Mouse (Mus musculus): ENCODE results near the gene Enox1.

Gene Enox1

GRCm38 (mm10) chr14:77547351-77547750 lies 390.8 kb downstream of the Enox1 start:
- TF ChIP-seq POU5F1 (IDR thresholded peaks at IDR 0.05; ENCODE audit: borderline replicate concordance, low read length) (no peak), NANOG (IDR thresholded peaks at IDR 0.05; ENCODE audit: borderline replicate concordance, low read length) (no peak), CTCF (conservative IDR thresholded peaks at IDR 0.05; ENCODE audit: low read length) (no peak)
- H3K27me3 ChIP-seq (ENCODE audit: insufficient read depth, low read length) = no peaks in the 10 kb centered on the region
- no peaks in the 10 kb centered on the region for H3K9me3 ChIP-seq (ENCODE audit: low read length)
- H3K36me3 ChIP-seq (ENCODE audit: insufficient read depth, low read length) = peaks cover 82% of the 10 kb centered on the region
- peaks cover 31% of the 10 kb centered on the region for H3K4me1 ChIP-seq (replicated peaks; ENCODE audit: low read depth, low read length)
- no peak overlapping the region for H3K4me3 ChIP-seq (replicated peaks; ENCODE audit: low read length)

DNA sequence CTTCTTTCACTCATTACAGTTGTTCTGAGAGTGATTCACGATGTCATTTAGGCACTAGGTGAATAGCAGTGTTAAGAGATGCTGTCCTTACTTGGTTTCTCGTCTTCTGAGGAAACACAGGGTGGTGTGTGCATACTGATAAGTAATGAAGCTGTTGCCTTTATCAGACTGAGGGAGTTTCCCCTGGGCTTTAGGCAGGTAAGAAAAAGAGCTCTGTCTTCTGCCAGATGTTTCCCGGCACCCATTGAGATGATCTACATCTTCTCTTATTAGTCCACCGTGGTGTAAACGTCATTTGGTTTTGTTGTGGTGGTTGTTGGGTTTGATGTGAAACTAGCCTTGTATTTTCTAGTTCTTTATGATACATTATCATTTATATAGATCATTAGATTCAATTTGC lies 392.4 kb downstream of the Enox1 start:
- H3K36me3 ChIP-seq (ENCODE audit: insufficient read depth, low read length) = peaks cover 68% of the 10 kb centered on the region
- TF ChIP-seq NANOG (IDR thresholded peaks at IDR 0.05; ENCODE audit: borderline replicate concordance, low read length) (no peak), CTCF (conservative IDR thresholded peaks at IDR 0.05; ENCODE audit: low read length) (no peak), POU5F1 (IDR thresholded peaks at IDR 0.05; ENCODE audit: borderline replicate concordance, low read length) (no peak)
- H3K4me1 ChIP-seq (replicated peaks; ENCODE audit: low read depth, low read length) = peaks cover 18% of the 10 kb centered on the region
- H3K27me3 ChIP-seq (ENCODE audit: insufficient read depth, low read length) = no peaks in the 10 kb centered on the region
- no peak overlapping the region for H3K4me3 ChIP-seq (replicated peaks; ENCODE audit: low read length)
- H3K9me3 ChIP-seq (ENCODE audit: low read length) = no peaks in the 10 kb centered on the region

GRCm38 (mm10) chr14:77557446-77558070 lies 401.0 kb downstream of the Enox1 start:
- Histone ChIP-seq H3K9me3 (ENCODE audit: low read length) (no peaks in the 10 kb centered on the region), H3K36me3 (ENCODE audit: insufficient read depth, low read length) (peaks cover 61% of the 10 kb centered on the region), H3K4me3 (replicated peaks; ENCODE audit: low read length) (no peak overlapping the region), H3K4me1 (replicated peaks; ENCODE audit: low read depth, low read length) (peaks cover 24% of the 10 kb centered on the region), H3K27me3 (ENCODE audit: insufficient read depth, low read length) (no peaks in the 10 kb centered on the region)
- TF ChIP-seq NANOG (IDR thresholded peaks at IDR 0.05; ENCODE audit: borderline replicate concordance, low read length) (no peak), CTCF (conservative IDR thresholded peaks at IDR 0.05; ENCODE audit: low read length) (no peak), POU5F1 (IDR thresholded peaks at IDR 0.05; ENCODE audit: borderline replicate concordance, low read length) (no peak)

DNA sequence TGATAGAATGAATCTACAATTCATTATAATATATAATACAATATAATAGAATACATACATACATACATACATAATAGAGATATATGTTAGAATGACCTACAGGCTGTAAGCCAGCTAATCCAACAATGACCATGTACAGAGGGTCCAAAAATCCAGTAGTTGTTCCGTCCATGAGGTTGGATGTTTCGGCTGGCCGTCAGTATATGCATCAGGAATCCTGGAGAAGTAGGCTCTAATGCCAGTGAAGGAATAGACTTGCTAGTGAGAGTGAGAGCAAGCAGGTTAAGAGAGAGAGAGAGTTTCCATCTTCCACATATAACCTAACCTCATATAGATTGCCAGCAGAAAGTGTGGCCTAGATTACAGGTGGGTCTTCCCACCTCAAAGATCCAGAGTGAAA lies 402.3 kb downstream of the Enox1 start:
- Histone ChIP-seq H3K36me3 (ENCODE audit: insufficient read depth, low read length) (peaks cover 74% of the 10 kb centered on the region), H3K9me3 (ENCODE audit: low read length) (no peaks in the 10 kb centered on the region), H3K27me3 (ENCODE audit: insufficient read depth, low read length) (no peaks in the 10 kb centered on the region), H3K4me1 (replicated peaks; ENCODE audit: low read depth, low read length) (peaks cover 29% of the 10 kb centered on the region), H3K4me3 (replicated peaks; ENCODE audit: low read length) (no peak overlapping the region)
- TF ChIP-seq CTCF (conservative IDR thresholded peaks at IDR 0.05; ENCODE audit: low read length) = no peak
- no peak for TF ChIP-seq POU5F1 (IDR thresholded peaks at IDR 0.05; ENCODE audit: borderline replicate concordance, low read length)
- no peak for TF ChIP-seq NANOG (IDR thresholded peaks at IDR 0.05; ENCODE audit: borderline replicate concordance, low read length)

DNA sequence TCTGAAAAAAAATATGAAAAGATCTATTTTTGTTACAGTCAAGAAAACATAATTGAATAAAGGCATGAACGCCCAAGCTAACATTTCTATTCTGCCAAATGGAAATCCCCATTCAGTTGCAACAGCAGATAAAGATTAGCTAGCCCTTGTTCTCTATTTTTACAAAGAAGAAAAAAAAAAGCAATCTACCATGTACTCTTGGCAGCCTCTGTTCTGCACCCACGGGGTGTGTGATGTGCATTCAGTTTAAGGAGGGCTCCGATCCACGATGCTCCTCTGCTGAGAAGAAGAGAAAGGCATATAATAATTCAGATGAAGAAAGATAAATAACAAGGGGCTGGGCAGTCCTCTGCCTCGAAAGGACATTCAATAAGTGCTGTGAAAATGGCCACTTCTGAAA lies 403.2 kb downstream of the Enox1 start:
- Histone ChIP-seq H3K9me3 (ENCODE audit: low read length) (no peaks in the 10 kb centered on the region), H3K4me1 (replicated peaks; ENCODE audit: low read depth, low read length) (peaks cover 38% of the 10 kb centered on the region), H3K4me3 (replicated peaks; ENCODE audit: low read length) (no peak overlapping the region), H3K36me3 (ENCODE audit: insufficient read depth, low read length) (peaks cover 83% of the 10 kb centered on the region), H3K27me3 (ENCODE audit: insufficient read depth, low read length) (no peaks in the 10 kb centered on the region)
- TF ChIP-seq NANOG (IDR thresholded peaks at IDR 0.05; ENCODE audit: borderline replicate concordance, low read length) (no peak), POU5F1 (IDR thresholded peaks at IDR 0.05; ENCODE audit: borderline replicate concordance, low read length) (no peak), CTCF (conservative IDR thresholded peaks at IDR 0.05; ENCODE audit: low read length) (no peak)

DNA sequence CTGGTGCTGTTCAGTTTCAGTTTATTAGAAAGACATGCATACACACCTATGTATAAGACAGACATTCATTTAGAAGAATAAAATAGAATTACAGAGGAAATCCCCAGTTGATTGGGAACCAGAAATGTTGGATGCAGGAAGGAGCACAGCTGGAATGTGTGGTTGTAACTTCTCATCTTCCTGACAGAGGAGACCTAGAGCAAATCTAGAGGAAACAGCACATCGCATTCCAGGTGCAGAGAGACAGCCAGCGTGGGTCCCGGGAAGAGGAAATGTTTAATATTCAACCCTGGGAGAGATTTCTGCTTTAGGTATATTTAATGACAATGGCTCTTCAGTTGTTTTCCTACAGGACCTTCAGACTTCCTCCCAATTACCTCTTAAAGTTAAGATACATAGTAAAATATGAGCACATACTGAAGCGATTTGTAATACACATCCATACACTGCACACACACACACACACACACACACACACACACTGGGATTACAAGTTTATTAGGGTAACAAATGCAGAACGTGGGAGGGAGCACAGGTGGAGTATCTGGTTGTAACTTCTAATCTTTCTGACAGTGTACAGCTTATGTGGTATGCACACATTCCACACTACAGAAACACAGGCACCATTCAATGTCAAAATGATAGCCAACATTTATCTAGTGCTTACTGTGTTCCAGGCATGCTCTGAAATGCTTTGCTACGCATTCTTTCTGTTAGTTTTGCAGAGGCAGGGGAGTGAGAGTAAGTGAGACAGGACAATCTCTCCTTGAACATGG lies 405.4 kb downstream of the Enox1 start:
- no peak for TF ChIP-seq POU5F1 (IDR thresholded peaks at IDR 0.05; ENCODE audit: borderline replicate concordance, low read length)
- TF ChIP-seq NANOG (IDR thresholded peaks at IDR 0.05; ENCODE audit: borderline replicate concordance, low read length) = no peak
- TF ChIP-seq CTCF (conservative IDR thresholded peaks at IDR 0.05; ENCODE audit: low read length) = no peak
- H3K36me3 ChIP-seq (ENCODE audit: insufficient read depth, low read length) = peaks cover 94% of the 10 kb centered on the region
- no peaks in the 10 kb centered on the region for H3K9me3 ChIP-seq (ENCODE audit: low read length)
- H3K4me1 ChIP-seq (replicated peaks; ENCODE audit: low read depth, low read length) = peaks cover 43% of the 10 kb centered on the region
- no peak overlapping the region for H3K4me3 ChIP-seq (replicated peaks; ENCODE audit: low read length)
- H3K27me3 ChIP-seq (ENCODE audit: insufficient read depth, low read length) = no peaks in the 10 kb centered on the region

DNA sequence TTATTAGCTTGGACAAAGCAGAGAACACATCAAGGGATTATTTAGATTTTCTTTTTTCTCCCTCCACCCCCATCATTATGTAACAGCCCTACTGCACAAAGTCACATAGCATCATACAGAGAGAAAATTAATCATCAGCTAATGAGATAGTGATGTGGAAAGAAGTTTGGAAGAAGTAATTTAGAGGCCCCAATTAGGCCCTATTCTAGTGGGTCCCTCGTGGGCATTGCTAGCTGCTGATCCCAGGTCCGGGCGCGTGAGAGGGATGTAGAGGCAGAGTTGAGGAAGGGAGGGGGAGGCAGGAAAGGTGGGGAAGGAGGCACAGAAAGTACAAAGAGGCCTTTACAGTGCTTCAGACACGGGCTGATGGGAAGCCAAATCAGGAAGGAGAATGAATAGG lies 407.4 kb downstream of the Enox1 start:
- peaks cover 8% of the 10 kb centered on the region; the same call in 1 of the 2 replicates for H3K9me3 ChIP-seq (ENCODE audit: low read length)
- H3K36me3 ChIP-seq (ENCODE audit: insufficient read depth, low read length) = peaks cover 95% of the 10 kb centered on the region
- H3K27me3 ChIP-seq (ENCODE audit: insufficient read depth, low read length) = no peaks in the 10 kb centered on the region
- TF ChIP-seq POU5F1 (IDR thresholded peaks at IDR 0.05; ENCODE audit: borderline replicate concordance, low read length) (no peak), NANOG (IDR thresholded peaks at IDR 0.05; ENCODE audit: borderline replicate concordance, low read length) (no peak), CTCF (conservative IDR thresholded peaks at IDR 0.05; ENCODE audit: low read length) (no peak)
- peaks cover 34% of the 10 kb centered on the region for H3K4me1 ChIP-seq (replicated peaks; ENCODE audit: low read depth, low read length)
- no peak overlapping the region for H3K4me3 ChIP-seq (replicated peaks; ENCODE audit: low read length)

DNA sequence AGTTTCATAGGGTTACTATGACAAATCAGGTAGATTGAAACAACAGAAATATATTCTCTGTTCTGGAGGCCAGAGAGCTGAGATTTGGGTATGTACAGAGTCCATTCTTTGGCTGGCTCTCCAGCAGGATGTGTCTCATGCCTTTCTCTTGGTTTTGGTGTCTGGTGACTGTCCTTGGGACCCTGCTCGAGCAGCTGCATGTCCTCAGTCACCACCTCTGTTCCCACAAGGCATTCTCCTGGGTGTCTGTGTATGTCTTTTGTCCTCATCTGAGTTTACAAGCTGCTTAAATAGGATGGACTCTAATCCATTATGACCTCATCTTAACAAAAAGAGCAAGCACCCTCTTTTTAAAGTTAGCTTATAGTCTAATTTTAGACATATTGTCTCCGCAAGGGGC lies 410.6 kb downstream of the Enox1 start:
- Histone ChIP-seq H3K36me3 (ENCODE audit: insufficient read depth, low read length) (peaks cover 95% of the 10 kb centered on the region), H3K4me3 (replicated peaks; ENCODE audit: low read length) (no peak overlapping the region), H3K27me3 (ENCODE audit: insufficient read depth, low read length) (no peaks in the 10 kb centered on the region), H3K4me1 (replicated peaks; ENCODE audit: low read depth, low read length) (peaks cover 46% of the 10 kb centered on the region), H3K9me3 (ENCODE audit: low read length) (peaks cover 8% of the 10 kb centered on the region; the same call in 1 of the 2 replicates)
- TF ChIP-seq CTCF (conservative IDR thresholded peaks at IDR 0.05; ENCODE audit: low read length) (no peak), POU5F1 (IDR thresholded peaks at IDR 0.05; ENCODE audit: borderline replicate concordance, low read length) (no peak), NANOG (IDR thresholded peaks at IDR 0.05; ENCODE audit: borderline replicate concordance, low read length) (no peak)
